Mouse (Mus musculus) adrenal gland (tissue): Measurements from ENCODE around the gene Fxyd3.

Experiments
- intact Hi-C: fragments of 180-260 bp; cut with DNase I; formaldehyde crosslinking; loops from one replicate; pipeline ENCODE4 v1.15.1; 2025
- long read RNA-seq, 2 experiments: library from polyadenylated mRNA; unstranded; transcript quantifications; one replicate each; pipeline ENCODE4 v2.0.0; 2020; ENCODE audit warnings: borderline replicate concordance in 1 of 2; ENCODE audit not compliant: insufficient replicate concordance in 1 of 2

Fxyd3 gene
- long read RNA-seq, experiment 1, partial matches to known transcripts = 0 of 1 reads
- long read RNA-seq, experiment 1, other reads (novel, unspliced or antisense) = 1 of 1 reads
- long read RNA-seq, experiment 2 = 0 reads

DNA sequence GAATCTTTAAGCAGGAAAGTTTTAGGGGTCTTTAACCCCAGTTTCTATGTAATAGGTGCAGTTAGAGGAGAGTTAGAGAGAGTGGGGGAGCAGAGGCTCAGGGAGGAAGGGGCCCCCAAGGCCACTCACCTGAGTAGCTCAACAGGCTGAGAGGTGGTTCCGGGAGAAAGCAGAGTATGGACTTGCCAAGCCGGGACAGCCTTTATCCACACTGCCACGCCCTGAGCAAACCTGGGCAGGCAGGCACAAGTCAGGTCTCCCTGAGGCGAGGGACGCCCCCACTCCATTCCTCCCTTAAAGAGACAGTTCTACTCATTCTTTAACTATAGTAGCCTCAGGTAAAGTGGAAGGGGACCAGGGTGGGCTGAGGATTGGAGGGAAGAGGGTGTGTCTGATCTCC, at the start of gene Fxyd3:
Fxyd3 (minus strand) TSS at position 213 of the 400 bp plus-strand sequence.
- intact Hi-C loops = loop anchor here (10.0 kb wide), 1 partner anchor 202 kb away; no protein-coding TSS in a partner anchor

DNA sequence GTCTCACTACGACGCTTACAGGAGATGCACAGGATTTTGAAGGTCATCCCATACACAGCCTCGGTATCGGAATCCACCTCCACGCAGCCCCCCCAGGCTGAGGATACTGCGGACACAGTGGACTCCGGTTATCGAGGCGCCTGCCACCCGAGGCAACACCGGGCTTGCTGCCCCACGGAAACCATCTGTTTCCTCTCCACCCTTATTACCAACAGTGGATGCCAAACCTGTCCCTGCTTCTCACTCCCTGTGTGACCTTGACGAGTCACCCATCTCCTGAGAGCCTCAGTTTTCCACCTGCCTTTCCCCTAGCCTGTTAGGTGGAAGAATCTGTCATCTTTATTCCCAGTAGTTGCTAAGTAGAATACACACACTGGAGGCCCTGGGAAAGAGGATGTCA, 48.6 kb upstream of the Fxyd3 start:
- intact Hi-C loops = no loop called here

DNA sequence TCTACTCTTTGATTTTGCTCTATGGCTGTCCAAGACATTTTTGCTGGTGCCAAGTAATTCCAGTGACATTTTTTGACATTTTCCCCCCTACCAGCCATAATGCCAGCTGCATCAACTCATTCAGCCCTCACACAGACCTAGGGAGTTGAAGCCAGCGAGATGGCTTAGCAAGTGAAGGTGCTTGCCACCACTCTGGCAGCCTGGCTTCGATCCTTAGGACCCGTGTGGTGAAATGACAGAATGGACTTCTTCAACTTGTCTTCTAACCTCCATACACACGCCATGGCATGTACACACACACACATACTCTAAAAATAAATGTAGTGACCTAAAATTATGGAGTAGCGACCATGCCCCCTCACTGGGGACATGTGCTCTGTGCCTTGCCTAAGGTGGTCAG, 47.9 kb upstream of the Fxyd3 start:
- intact Hi-C loops = no loop called here

DNA sequence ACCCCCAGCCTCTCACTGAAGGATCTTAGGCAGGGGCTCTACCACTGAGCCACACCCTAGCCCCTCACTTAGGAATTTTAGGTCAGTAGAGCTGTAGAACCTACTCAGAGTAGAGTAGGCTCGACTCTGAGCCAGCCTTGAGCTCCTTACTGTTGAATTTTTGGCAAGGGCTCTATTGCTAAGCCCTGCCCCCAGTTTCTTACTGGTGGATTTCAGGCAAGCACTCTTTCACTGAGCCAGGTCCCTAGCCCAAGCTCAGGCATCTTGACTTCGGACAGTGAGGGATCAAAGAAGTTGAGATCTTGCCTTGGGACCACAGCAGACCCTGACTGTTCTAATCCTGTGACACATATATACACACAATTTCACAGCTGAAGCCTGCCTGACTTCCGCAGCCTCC, 47.2 kb upstream of the Fxyd3 start:
- intact Hi-C loops = no loop called here

DNA sequence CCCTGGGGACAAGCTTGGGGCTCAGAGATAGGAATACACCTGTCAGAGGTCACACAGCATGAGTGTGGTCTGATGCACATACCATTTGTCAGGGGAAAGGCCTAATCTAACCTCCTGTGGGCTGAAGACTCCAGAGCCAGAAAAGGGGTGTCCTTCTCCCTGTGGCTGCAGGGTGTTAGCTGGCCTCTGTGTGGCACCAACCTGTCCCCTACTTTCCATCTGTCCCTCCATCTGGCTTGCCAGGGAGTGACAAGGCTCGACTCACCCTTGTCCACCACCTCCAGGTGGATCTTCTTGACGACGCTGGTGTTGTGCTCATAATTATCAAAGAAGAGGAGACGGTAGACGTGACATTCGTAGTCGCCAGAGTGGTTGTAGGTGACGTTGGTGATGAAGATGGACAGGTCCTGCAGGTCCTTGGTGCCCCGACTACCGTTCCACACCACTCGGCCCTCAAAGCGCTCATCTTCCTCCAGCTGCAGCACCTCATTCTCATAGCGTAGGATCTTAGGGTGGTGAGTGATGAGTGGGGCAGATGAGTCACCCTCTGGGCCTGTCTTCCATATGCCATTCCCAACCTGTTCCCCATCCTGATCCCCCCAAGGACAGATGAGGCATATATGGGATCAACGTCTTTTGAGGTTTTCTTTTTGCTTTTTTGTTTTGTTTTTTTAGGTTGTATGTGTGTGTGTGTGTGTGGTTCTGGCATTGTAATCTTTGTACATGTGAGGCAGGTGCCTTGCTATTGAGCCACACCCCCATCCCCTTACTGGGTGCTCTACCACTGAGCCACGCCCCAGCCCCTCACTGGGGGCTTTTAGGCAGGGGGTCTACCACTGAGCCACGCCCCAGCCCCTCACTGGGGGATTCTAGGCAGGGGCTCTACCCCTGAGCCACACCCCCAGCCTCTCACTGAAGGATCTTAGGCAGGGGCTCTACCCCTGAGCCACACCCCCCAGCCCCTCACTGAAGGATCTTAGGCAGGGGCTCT, 46.4 kb upstream of the Fxyd3 start:
- intact Hi-C loops = no loop called here

DNA sequence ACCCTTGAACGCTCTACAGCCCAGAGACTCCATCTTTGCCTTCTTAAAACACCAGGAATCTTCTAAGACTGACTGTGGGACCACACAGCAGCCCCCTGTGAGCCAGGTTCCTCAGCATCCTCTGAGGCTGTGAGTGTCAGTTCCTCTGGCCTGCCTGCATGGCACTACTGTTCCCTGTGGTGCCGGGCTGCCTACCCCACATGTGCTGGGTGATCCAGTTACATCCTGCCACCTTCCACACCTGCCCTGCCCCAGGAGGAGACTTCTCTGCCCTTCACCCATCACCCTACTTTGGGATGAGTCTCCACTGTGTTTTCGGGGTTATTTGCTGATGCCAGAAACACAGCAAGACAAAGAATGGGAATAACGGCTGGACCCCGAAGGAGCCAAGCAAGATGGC, 43.1 kb upstream of the Fxyd3 start:
- intact Hi-C loops = no loop called here

DNA sequence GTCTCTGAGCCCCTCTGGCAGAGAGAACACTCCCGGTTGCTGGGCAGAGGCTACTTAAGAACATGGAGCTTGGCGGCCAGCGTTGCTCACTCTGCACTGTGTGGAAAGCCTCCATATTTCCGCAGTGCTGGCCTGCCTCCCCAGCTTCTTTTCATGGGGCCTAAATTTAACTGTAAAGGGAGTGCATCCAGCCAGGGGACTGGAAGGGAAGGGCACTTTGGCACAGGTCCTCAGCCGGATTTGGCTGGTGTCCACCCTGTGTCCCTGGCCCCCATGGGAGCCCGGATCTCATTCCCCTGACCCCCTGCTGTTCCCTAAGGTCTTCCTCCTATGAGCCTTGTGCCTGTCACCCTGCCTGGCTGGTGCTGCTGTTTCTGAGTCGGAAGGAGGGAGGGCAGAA, 42.0 kb upstream of the Fxyd3 start:
- intact Hi-C loops = no loop called here

DNA sequence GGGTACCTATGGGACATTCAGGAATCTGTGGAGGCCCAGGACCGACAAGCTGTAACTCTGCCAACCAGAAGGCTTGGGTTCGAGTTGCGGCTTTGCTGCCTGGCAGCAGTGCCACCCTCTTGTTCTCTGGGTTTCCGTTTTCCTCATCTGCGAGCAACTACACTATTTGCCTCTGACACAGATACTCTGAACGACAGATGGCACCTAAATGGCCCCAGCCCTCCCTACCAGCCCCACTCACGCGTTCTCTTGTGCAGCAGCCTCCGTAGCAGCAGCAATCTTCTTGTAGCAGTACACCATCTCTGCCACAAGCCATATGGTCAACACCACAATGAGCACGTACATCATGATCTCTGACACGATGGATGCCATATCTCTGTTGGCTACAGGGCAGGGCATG, 41.0 kb upstream of the Fxyd3 start:
- intact Hi-C loops = no loop called here

DNA sequence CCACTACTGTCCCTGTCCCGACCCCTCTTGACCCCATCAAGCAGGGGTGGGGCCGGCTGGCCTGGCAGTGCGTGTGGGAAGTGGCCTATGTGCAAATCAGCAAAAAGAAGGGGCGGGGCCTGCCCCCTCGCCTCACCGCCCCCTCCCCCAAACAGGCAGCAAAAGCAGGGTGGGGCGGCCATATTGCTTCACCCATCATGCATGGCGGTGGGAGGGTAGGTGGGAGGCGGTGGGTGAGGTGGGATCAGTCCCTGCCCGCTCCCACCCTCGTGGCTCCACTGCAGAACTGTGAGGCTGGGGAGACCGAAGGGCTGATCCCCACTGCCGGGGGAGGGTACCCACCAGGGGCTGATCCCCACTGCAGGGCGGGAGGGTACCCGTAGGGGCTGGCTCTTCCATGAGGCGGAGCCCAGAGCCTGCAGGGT, 40.2 kb upstream of the Fxyd3 start:
- intact Hi-C loops = no loop called here

DNA sequence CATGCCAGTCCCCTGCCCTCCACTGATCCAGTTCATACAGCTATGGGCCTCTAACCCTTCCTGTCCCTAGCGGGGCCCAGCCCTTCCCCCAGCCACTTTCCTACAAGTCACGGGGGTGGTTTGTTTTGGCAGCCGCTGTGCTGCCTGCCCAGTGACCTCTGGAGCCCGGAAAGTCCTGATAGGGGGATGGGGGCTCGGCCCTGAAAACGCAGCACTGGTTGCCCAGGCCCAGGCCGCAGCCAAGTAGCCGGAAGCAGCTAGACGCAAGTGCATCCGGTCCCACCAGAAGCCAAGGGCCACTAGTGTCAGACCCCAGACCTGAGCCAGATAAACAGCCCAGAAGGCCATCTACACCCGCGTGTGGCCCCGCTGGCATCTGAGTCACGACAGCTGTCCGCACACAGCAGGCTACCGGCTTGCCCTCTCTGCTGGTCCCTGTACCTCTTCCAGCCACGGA, 39.1 kb upstream of the Fxyd3 start:
- intact Hi-C loops = no loop called here

DNA sequence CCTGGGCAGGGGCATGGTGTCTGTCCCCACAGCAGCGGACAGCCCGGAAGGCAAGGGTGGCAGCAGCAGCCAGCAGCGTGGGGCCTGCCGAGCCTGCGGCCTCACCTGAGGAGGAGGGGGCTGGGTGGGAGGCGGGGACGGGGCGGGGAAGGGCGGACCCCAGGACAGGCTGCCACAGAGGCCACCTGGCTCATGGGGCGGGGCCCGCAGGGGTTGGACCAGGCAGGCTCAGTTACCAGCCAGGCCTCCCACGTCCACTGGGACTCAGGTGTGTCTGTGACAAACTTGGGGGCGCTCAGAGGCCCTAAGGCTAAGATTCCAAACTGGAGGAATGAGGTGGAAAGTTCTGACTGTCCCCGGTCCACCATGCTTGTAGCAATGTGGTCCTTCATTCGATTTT, 38.7 kb upstream of the Fxyd3 start, which contains the start of gene Hpn:
Hpn (minus strand) TSS at position 109 of the 400 bp plus-strand sequence.
- intact Hi-C loops = no loop called here

DNA sequence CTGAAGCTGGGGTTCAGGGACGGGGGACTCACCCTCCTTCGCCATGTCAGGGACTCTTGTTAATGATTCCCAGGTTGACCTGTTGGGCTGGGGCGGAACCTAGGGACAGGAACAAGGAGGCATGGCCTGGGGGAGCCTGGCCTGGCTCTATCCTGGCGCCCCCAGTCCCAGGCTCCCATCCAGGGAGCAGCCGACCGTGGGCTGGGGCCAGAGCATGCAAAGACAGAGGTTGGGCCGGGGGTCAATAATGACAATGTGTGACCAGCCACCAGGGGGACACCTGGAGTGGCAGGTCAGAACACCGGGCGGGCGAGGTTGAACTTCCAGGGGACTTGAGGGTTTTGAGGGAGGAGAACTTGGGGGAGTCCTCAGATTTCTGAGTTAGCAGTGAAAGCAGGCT, 38.1 kb upstream of the Fxyd3 start:
- intact Hi-C loops = no loop called here

DNA sequence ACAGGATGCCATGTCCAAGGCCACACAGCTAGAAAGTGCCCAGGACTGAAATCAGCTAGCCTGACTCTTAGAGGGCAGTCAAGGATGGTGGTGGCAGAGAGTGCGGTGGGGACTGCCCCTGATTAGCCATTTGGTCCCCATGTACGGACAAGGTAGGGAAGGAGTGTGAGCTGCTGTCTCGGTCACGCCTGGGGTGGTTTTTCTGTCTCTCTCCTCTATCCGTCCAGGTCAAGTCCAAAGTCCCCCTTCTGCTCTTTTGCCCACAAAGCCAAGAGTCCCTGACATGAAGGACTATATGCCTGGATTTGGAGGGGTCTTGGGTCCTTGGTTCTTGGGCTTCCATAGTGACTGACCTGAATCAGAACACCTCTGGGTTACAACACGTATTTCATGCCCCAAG, 37.3 kb upstream of the Fxyd3 start:
- intact Hi-C loops = no loop called here

DNA sequence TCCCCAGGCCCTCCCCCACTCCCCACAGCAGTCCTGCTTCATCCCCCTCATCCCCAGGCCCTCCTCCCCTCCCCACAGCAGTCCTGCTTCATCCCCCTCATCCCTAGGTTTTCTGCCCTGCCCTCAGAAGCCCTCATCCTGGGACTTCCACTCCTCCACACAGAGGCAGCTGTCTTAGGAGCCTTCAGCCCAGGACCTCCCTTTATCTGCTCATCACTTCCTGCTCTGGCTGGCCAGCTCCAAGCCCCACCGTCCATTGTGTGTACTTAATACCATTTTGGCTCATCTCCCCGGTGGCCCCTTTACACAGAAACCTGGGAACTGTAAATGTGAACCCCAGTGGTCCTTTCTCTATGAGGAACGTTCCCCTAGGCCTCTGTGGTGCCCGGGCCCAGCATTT, 35.5 kb upstream of the Fxyd3 start:
- intact Hi-C loops = no loop called here

DNA sequence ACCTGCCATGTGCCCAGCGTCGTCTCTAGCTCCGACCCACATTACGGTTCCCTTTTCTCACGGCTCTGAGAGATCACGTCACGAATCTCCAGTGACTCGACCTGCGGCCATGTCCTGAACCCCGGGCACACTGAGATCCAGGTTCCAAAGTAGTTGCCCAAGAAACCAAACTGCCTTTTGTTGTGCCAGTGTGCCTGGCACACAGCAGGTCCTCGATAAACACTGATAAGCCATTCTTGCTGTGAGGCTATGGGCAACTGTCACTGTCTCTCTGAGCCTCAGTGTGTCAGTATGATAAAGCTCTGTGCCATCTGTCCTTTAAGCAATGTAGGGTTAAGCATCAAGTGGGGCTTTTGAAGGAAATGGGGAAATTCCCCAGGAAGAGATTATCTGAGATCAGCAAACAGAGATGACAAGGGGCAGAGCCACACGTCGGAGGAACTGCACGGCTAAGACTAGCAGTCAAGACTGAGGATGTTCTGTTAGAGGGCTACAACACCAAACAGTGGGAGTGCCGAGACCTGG, 34.4 kb upstream of the Fxyd3 start:
- intact Hi-C loops = no loop called here

DNA sequence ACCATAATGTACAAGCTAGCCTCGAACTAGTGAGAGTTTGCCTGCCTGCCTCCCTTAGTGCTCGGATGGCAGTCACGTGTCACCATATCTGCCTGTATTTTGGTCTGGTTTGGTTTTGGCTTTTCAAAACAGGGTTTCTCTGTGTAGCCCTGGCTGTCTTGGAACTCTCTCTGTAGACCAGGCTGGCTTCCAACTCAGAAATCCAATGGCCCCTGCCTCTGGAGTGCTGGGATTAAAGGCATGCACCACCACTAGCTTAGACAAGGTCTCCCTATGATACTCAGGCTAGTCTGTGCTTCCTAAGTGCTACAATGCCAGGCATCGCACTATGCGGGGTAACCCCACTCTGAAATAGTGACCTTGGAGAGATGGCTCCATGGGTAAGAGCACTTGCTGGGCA, 33.3 kb upstream of the Fxyd3 start:
- intact Hi-C loops = no loop called here

DNA sequence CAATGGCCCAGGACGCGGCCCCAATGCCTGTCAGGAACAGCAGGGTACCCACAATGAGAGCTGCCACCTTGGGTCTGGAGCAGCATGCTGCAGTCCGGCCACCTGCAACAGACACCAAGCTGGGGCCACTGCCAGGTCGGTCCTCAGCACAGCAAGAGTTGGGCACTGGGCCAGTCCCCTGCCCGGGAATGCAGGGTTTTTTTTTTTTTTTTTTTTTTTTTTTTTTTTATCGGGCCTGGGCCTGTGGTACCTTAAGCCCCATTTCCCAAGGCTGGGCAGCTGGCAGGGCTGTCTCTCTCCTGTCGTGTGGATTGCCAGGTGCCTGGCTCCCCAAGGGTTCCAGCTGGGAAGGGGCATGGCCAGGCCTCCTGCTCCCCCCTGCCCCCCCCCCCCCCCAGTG, 32.6 kb upstream of the Fxyd3 start:
- intact Hi-C loops = no loop called here

DNA sequence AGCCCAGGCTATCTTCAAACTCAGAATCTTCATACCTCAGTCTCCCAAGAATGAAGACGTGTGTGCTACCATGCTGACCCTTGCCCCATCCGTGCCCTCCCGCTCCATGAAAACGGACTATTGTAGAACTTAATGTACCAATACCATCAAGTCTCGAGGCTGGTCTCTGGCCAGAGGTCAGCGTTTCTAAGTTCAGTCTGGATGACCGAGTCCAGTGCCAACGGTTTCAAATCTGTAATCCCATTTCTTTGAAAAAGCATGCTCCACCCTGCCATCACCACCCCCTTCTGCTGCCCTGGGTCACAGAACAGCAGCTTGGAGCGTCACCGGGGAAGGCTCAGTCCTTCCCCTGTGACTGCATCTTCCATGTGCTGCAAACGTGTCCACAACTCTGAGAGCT, 31.3 kb upstream of the Fxyd3 start:
- intact Hi-C loops = no loop called here

DNA sequence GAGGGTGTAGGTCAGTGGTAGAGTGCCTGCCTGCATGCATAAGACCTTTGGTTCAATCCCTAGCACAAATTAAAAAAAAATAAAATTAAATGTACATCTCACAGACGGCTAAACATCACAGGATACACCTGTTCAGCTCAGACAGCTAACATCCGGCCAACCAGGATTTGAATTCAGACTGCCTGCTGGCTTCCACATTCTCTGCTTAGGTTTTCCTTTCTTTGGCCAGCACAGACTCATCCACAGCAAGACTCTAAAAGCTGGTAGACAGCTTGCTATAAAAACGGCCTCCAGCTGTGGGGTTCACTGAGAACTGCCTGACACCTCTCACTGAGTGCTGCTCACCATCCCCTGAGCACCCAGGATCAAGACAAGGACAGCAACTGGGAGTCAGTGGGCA, 29.7 kb upstream of the Fxyd3 start:
- intact Hi-C loops = no loop called here

DNA sequence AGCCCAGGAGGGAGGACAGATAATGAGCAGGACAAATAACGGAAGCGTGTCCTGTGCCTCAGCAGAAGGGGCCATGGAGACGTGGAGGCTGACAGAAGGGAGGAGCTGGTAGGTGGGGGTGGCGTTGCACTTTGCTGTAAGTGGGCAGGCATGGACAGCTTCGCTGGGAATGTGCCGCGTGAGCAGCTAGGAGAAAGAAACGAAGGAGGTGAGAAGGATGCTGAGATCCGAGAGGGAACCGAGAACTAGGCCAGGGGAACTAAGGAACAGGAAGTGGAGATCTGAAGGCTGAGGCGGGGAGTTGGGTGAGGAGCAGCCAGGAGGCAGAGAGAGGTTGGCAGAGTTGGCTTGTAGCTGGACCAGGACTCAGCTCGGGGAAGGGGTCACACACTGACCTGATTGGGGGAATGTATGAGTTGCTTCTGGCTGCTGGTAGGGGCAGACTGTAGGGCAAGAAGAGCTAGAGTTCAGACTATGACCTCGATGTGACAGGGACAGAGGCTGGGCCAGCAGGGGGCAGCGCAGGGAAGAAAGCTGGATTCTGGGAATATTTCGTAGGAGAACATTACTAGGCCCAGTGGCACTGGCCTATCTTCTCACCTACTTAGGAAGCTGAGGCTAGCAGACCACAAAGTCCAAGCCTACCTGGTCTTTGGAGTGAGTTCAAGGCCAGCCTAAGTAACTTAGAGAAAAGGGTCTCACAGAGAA, 28.7 kb upstream of the Fxyd3 start:
- intact Hi-C loops = loop anchor here (2.0 kb wide), 1 partner anchor 72 kb away; no protein-coding TSS in a partner anchor

DNA sequence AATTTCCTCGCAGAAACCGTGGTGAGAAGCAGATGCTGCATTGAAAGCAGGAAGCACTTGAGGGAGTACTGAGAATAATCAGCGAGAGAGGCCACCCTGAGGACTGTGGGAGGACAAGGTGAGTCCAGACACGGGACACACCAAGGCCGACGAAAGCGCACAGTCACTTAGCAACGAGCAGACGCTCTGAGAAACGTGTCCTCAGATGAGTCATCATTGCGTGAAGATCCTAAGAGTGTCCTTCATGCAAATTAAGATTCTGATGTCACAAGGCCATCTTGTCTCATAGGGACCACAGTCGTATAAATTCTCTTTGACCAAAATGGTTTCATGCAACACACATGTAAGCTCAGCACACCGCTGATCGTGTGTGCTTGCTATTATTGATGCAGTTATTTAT, 24.3 kb upstream of the Fxyd3 start:
- intact Hi-C loops = loop anchor here (5.0 kb wide), 2 partner anchors 37 to 62 kb away; no protein-coding TSS in a partner anchor

DNA sequence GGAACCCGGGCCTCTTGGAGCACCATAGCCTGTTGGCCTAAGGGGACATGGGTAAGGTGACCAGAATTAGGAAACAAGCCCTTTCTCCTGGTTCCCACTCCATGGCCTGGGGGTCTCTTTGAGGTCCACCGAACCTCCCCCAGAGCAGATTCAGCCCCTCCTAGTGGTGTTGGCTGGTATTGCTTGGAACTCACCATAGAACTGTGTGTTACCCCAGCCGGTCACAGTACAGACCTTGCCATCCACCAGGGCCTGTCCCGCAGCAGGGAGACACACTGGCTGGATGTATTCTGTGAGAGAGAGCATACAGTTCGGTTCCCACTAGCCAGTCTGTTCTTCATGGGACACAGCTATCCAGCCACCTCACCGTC, 23.1 kb upstream of the Fxyd3 start:
- intact Hi-C loops = loop anchor here (5.0 kb wide), 1 partner anchor 42 kb away; the partner anchor contains the start of genes Fxyd1 and Lgi4
